Mouse (Mus musculus): ENCODE results near the gene Lrsam1. TPM values are rescaled to one million over a fixed set of nuclear protein-coding genes. Genes with fewer than 3 reads are reported as not detected.

Lrsam1 gene
- total and polyA plus RNA-seq, 3 experiments, result 5.0 to 9.5 (median 5.4) TPM

- Histone ChIP-seq H3K79me2 (replicated peaks; ENCODE audit: control insufficient read depth, extremely low read depth, insufficient read depth, poor library complexity, severe bottlenecking) (no peaks in the 10 kb centered on the region), H3K4me1 (ENCODE audit: control insufficient read depth in 1 of 2, insufficient read depth in 2 of 2) (peaks cover 0 to 4% of the 10 kb centered on the region in 2 experiments; a peak in 2 of 4 replicates), H3K4me2 (ENCODE audit: insufficient read depth, low read depth, poor library complexity, severe bottlenecking) (no peak overlapping the region), H3K4me3 (replicated peaks in 1 of 3; ENCODE audit: low read depth in 2 of 3, low read length in 2 of 3, poor library complexity in 1 of 3) (no peak overlapping the region), H3K36me3 (replicated peaks in 1 of 2; ENCODE audit: control insufficient read depth in 1 of 2, insufficient read depth in 1 of 2, low read length in 1 of 2) (no peaks in the 10 kb centered on the region), H3K9ac (ENCODE audit: insufficient read depth, low read depth) (no peak overlapping the region), H3K27ac (ENCODE audit: insufficient read depth, low read depth) (no peak overlapping the region), H3K27me3 (replicated peaks) (peaks cover 66% of the 10 kb centered on the region), H3K9me3 (replicated peaks; ENCODE audit: low read length) (no peaks in the 10 kb centered on the region)
- in situ Hi-C loops (cut with MboI; ENCODE audit: low pct_ligation_motif_present, low pct_unique_long_range_greater_than_20kb, low sequenced_read_pairs) (loop anchor here (25.0 kb wide), 1 partner anchor 373 kb away; the partner anchor contains the start of gene Ralgps1), dilution Hi-C loops (cut with MboI; ENCODE audit: extremely low pct_ligation_motif_present, extremely low pct_unique_long_range_greater_than_20kb, low sequenced_read_pairs) (no loop called here)
- TF ChIP-seq GABPA (IDR thresholded peaks at IDR 0.05; ENCODE audit: insufficient replicate concordance, low read depth, low read length) (no peak), MAX (IDR thresholded peaks at IDR 0.05; ENCODE audit: low read length) (no peak), MYC (IDR thresholded peaks at IDR 0.05; ENCODE audit: low read depth, low read length) (no peak), ELF1 (IDR thresholded peaks at IDR 0.05; ENCODE audit: low read depth, low read length) (no peak), ZKSCAN1 (IDR thresholded peaks at IDR 0.05; ENCODE audit: borderline replicate concordance, low read depth, low read length) (no peak), USF1 (IDR thresholded peaks at IDR 0.05; ENCODE audit: low read depth, low read length) (no peak), NRF1 (IDR thresholded peaks at IDR 0.05; ENCODE audit: low read depth, low read length) (no peak)
- DNase-seq (ENCODE audit: extremely low read depth), result no peak
Measured at GRCm38 (mm10) chr2:32989376-32989775, 28.0 kb upstream of the Lrsam1 start.

DNA sequence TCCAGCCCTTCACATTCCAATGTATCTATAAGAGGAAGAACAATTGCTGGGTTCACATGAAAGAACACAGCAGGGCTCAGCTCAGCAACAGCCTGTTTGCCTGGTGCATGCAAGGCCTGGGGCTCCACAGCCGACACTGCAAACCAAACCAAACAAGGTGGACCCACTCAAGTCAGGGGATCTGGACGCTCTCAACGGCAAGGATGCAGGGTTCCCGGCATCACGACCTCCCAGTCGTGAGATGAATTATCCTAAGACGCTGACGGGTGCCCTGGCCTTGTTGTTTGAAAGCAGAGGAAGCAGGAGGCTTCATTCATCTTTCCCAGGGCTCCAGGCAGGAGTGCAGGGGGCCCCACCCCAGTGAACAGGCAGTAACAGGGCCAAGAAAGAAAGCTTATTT lies 24.4 kb upstream of the Lrsam1 start:
- Histone ChIP-seq H3K79me2 (replicated peaks; ENCODE audit: control insufficient read depth, extremely low read depth, insufficient read depth, poor library complexity, severe bottlenecking) (no peaks in the 10 kb centered on the region), H3K27me3 (replicated peaks) (peaks cover 71% of the 10 kb centered on the region), H3K27ac (ENCODE audit: insufficient read depth, low read depth) (no peak overlapping the region), H3K36me3 (replicated peaks in 1 of 2; ENCODE audit: control insufficient read depth in 1 of 2, insufficient read depth in 1 of 2, low read length in 1 of 2) (no peaks in the 10 kb centered on the region), H3K4me3 (replicated peaks in 1 of 3; ENCODE audit: low read depth in 2 of 3, low read length in 2 of 3, poor library complexity in 1 of 3) (no peak overlapping the region), H3K9ac (ENCODE audit: insufficient read depth, low read depth) (no peak overlapping the region), H3K4me2 (ENCODE audit: insufficient read depth, low read depth, poor library complexity, severe bottlenecking) (no peak overlapping the region), H3K9me3 (replicated peaks; ENCODE audit: low read length) (no peaks in the 10 kb centered on the region), H3K4me1 (ENCODE audit: control insufficient read depth in 1 of 2, insufficient read depth in 2 of 2) (peaks cover 9 to 13% of the 10 kb centered on the region in 2 experiments)
- no peak for DNase-seq (ENCODE audit: extremely low read depth)
- TF ChIP-seq MAX (IDR thresholded peaks at IDR 0.05; ENCODE audit: low read length) (no peak), CHD2 (IDR thresholded peaks at IDR 0.05; ENCODE audit: low read length) (no peak), ZNF384 (IDR thresholded peaks at IDR 0.05; ENCODE audit: low read depth, low read length) (no peak), ZKSCAN1 (IDR thresholded peaks at IDR 0.05; ENCODE audit: borderline replicate concordance, low read depth, low read length) (no peak), MXI1 (IDR thresholded peaks at IDR 0.05; ENCODE audit: low read depth, low read length) (no peak), MAZ (IDR thresholded peaks at IDR 0.05; ENCODE audit: low read depth, low read length) (no peak), POLR2A (IDR thresholded peaks at IDR 0.05; ENCODE audit: low read depth, low read length) (no peak), TBP (conservative IDR thresholded peaks at IDR 0.05; ENCODE audit: low read depth, low read length) (no peak), PAX5 (IDR thresholded peaks at IDR 0.05; ENCODE audit: low read length) (no peak), NELFE (IDR thresholded peaks at IDR 0.05; ENCODE audit: low read depth, low read length) (no peak), ZMIZ1 (IDR thresholded peaks at IDR 0.05; ENCODE audit: low read depth, low read length) (no peak), USF2 (conservative IDR thresholded peaks at IDR 0.05; ENCODE audit: low read depth, low read length) (no peak)
- dilution Hi-C loops (cut with MboI; ENCODE audit: extremely low pct_ligation_motif_present, extremely low pct_unique_long_range_greater_than_20kb, low sequenced_read_pairs) (no loop called here), in situ Hi-C loops (cut with MboI; ENCODE audit: low pct_ligation_motif_present, low pct_unique_long_range_greater_than_20kb, low sequenced_read_pairs) (loop anchor here (25.0 kb wide), 1 partner anchor 376 kb away; the partner anchor contains the start of gene Ralgps1)
